Comparison of ENCODE assay signal across 8 mouse cellular contexts in genomic region chr5:113992339-113992831, GRCm38 (mm10). TPM values are rescaled to one million over a fixed set of nuclear protein-coding genes. Genes with fewer than 3 reads are reported as not detected.
A peak's percentile ranks its signal among the peaks of the same experiment; 100 is the strongest.
DNase-seq lines count a peak whose midpoint lies in the region; ATAC-seq lines count a peak whose summit lies in the region.

No protein-coding gene starts in this region.

- H3K4me3 ChIP-seq in forebrain, embryonic 16.5 days (replicated peaks; ENCODE audit: low read length) = peak overlapping the region; percentile 80
- H3K4me3 ChIP-seq in intestine, embryonic 16.5 days (ENCODE audit: low read length) = peak overlapping the region; percentile 80

- H3K4me2 ChIP-seq in forebrain, embryonic 16.5 days (ENCODE audit: low read length) = peak overlapping the region; percentile 78
- H3K4me2 ChIP-seq in intestine, embryonic 16.5 days (ENCODE audit: low read depth, low read length) = peak overlapping the region; percentile 74

- 32% methylated on average over 12 of the region's 12 CpGs for WGBS in forebrain, embryonic 16.5 days
- WGBS in intestine, embryonic 16.5 days = 8% methylated on average over 12 of the region's 12 CpGs

- no peak for ATAC-seq in forebrain, embryonic 16.5 days
- 0 out of 2 replicates have a peak, but pooled peaks have one; percentile 11 for ATAC-seq in intestine, embryonic 16.5 days

- H3K36me3 ChIP-seq in forebrain, embryonic 16.5 days (ENCODE audit: control insufficient read depth, insufficient read depth) = no peaks in the 10 kb centered on the region
- H3K36me3 ChIP-seq in intestine, embryonic 16.5 days (ENCODE audit: control insufficient read depth, insufficient read depth, low read length) = no peaks in the 10 kb centered on the region; the same call in 1 of the 2 replicates

- H3K27me3 ChIP-seq in forebrain, embryonic 16.5 days (replicated peaks; ENCODE audit: control insufficient read depth, insufficient read depth, low read length) = no peaks in the 10 kb centered on the region
- no peaks in the 10 kb centered on the region for H3K27me3 ChIP-seq in intestine, embryonic 16.5 days (replicated peaks; ENCODE audit: control insufficient read depth, insufficient read depth, low read length)

- no peaks in the 10 kb centered on the region for H3K9me3 ChIP-seq in forebrain, embryonic 16.5 days (ENCODE audit: control insufficient read depth, low read length)
- H3K9me3 ChIP-seq in intestine, embryonic 16.5 days (ENCODE audit: control insufficient read depth, low read length) = no peaks in the 10 kb centered on the region

- H3K9ac ChIP-seq in forebrain, embryonic 16.5 days (replicated peaks; ENCODE audit: low read depth, low read length) = peak overlapping the region; percentile 92
- peak overlapping the region; percentile 96 for H3K9ac ChIP-seq in intestine, embryonic 16.5 days (ENCODE audit: low read depth, low read length)

- H3K27ac ChIP-seq in forebrain, embryonic 16.5 days (ENCODE audit: low read length) = peak overlapping the region; percentile 88
- H3K27ac ChIP-seq in intestine, embryonic 16.5 days (ENCODE audit: low read length) = peak overlapping the region; percentile 90

- peaks cover 34% of the 10 kb centered on the region for H3K4me1 ChIP-seq in forebrain, embryonic 16.5 days (replicated peaks; ENCODE audit: control insufficient read depth, insufficient read depth, low read length)
- H3K4me1 ChIP-seq in intestine, embryonic 16.5 days (ENCODE audit: control insufficient read depth, insufficient read depth, low read length) = peaks cover 34% of the 10 kb centered on the region

- DNase-seq in CD4-positive, CD25-positive, alpha-beta regulatory T cell, adult 2 months (ENCODE audit: low read depth, low spot score) = peak; percentile 92
- peak; percentile 33 for DNase-seq in MN1 (ENCODE audit: low spot score)
- peak; percentile 79 for DNase-seq in lung, postnatal 10 days
- peak; percentile 84 to 88 for DNase-seq in spleen, adult 18-20 months
- DNase-seq in ovary, adult 18-20 months (ENCODE audit: low spot score) = no peak
- no peak for DNase-seq in frontal cortex, postnatal 36 days (ENCODE audit: low spot score in 2 of 2)

RNA-seq across cellular contexts. Expression of gene Ssh1, which starts 1.3 kb away (rescaled TPM):
- polyA plus RNA-seq in forebrain, embryonic 16.5 days (2015; fragmentation: Nextera tagmentation; extraction: Ambion mirVana) = 11.2 and 12.4 TPM in 2 replicates
- polyA plus RNA-seq in intestine, embryonic 16.5 days (2015; fragmentation: Nextera tagmentation; extraction: Ambion mirVana) = 7.1 and 7.8 TPM in 2 replicates

RNA-seq across cellular contexts. Expression of gene Dao, which starts 11.1 kb away (rescaled TPM):
- not detected in 2 replicates for polyA plus RNA-seq in forebrain, embryonic 16.5 days (2015; fragmentation: Nextera tagmentation; extraction: Ambion mirVana)
- polyA plus RNA-seq in intestine, embryonic 16.5 days (2015; fragmentation: Nextera tagmentation; extraction: Ambion mirVana) = 31.0 and 32.5 TPM in 2 replicates

Comparison
In these comparisons a context has a peak if more than half of its experiments do, and no peak if none do; other contexts are left out.
1. DNase-seq: peak in CD4-positive, CD25-positive, alpha-beta regulatory T cell, adult 2 months (single experiment), MN1 (single experiment), lung, postnatal 10 days (single experiment) and spleen, adult 18-20 months (2 of 2); none in ovary, adult 18-20 months (single experiment) and frontal cortex, postnatal 36 days (0 of 2).
2. RNA of gene Dao, which starts 11.1 kb away (polyA plus RNA-seq): 31.0 to 32.5 TPM in intestine, embryonic 16.5 days; not detected in forebrain, embryonic 16.5 days; every median in the first group is over 10 times any median in the second.